Mouse (Mus musculus) lung, postnatal 0 days (tissue): ENCODE measurements at regions not wholly inside any gene's neighbourhood (a gene's known extent, or its start where the extent isn't known, plus 50 kb on each side); places are given as distances from the start of the nearest gene placed in this dataset.

ENCODE experiments used
- ATAC-seq: fragments of 200-750 bp; cut with Nextera tagmentation; 2 replicates; pipeline ENCODE4 v1.8.0; 2017; ENCODE audit warnings: moderate library complexity
- DNase-seq: peaks from one replicate; pipeline ENCODE4 v3.0.0-alpha.2; 2016; ENCODE audit warnings: low spot score
- H3K27ac ChIP-seq: fragments of 300-500 bp; sonication (generic); 2 replicates; pipeline ENCODE4 v1.5.1; 2014; ENCODE audit warnings: antibody characterized with exemption, mild to moderate bottlenecking, low read length, mixed read lengths
- H3K27me3 ChIP-seq: fragments of 300-500 bp; sonication (generic); replicated peaks from 2 replicates; pipeline ENCODE4 v1.6.1; 2014; ENCODE audit warnings: low read length, mixed read lengths; ENCODE audit not compliant: insufficient read depth
- H3K36me3 ChIP-seq: fragments of 300-500 bp; sonication (generic); 2 replicates; pipeline ENCODE4 v1.6.1; 2014; ENCODE audit warnings: low read length, mixed read lengths; ENCODE audit not compliant: insufficient read depth
- H3K4me1 ChIP-seq: fragments of 300-500 bp; sonication (generic); 2 replicates; pipeline ENCODE4 v1.6.1; 2014; ENCODE audit warnings: antibody characterized with exemption, low read depth, low read length, mixed read lengths; ENCODE audit not compliant: insufficient read depth
- H3K4me2 ChIP-seq: fragments of 300-500 bp; sonication (generic); replicated peaks from 2 replicates; pipeline ENCODE4 v1.6.1; 2014; ENCODE audit warnings: low read depth, mild to moderate bottlenecking, low read length, moderate library complexity, mixed read lengths
- H3K4me3 ChIP-seq: fragments of 300-500 bp; sonication (generic); 2 replicates; pipeline ENCODE4 v1.5.1; 2014; ENCODE audit warnings: low read depth, low read length
- H3K9ac ChIP-seq: fragments of 300-500 bp; sonication (generic); replicated peaks from 2 replicates; pipeline ENCODE4 v1.6.1; 2014; ENCODE audit warnings: low read depth, mild to moderate bottlenecking
- H3K9me3 ChIP-seq: fragments of 300-500 bp; sonication (generic); 2 replicates; pipeline ENCODE4 v1.6.1; 2016; ENCODE audit warnings: low read length, mixed read lengths
- CTCF ChIP-seq: IDR thresholded peaks from 2 replicates; pipeline ENCODE4 v1.5.1; 2016; ENCODE audit warnings: antibody characterized with exemption, mild to moderate bottlenecking
- EP300 ChIP-seq: IDR thresholded peaks from 2 replicates; pipeline ENCODE4 v1.6.1; 2016; ENCODE audit warnings: antibody characterized with exemption, mild to moderate bottlenecking, control low read depth
- WGBS: fragments of 180-500 bp; shearing (Covaris S2); extraction: QIAGEN DNeasy Blood & Tissue Kit; methylation state at CpG from one replicate; pipeline ENCODE4 v1.1.7; 2014; 5-methylcytosine and 5-hydroxymethylcytosine counted together

DNA sequence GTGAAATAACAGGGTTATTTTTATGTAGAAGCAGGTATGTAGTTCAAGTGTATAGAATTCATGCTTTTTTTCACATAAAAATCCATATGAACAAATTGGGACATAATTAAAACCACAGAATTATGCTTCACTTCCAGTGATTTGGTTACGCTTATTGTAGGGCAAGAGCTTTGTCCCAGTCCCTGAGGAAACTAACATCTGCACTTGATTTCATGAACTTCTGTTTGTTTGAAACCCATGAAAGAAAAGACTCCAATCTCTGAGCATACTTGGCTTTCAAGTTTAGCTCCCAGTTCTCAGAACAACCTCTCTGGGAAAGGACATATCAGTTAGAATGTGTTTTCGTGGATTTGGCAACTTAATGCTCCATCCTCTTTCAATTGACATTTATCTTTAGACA, 481.4 kb downstream of the Cetn3 start:
- H3K4me3 ChIP-seq = no peak overlapping the region
- H3K27ac ChIP-seq = no peak overlapping the region
- no peaks in the 10 kb centered on the region for H3K4me1 ChIP-seq
- DNase-seq (no peak), ATAC-seq (no peak)
- TF ChIP-seq CTCF = no peak
- TF ChIP-seq EP300 = no peak
- H3K27me3 ChIP-seq = no peaks in the 10 kb centered on the region
- no peaks in the 10 kb centered on the region for H3K36me3 ChIP-seq
- no peak overlapping the region for H3K4me2 ChIP-seq
- WGBS = 80% methylated on average over 2 of the region's 2 CpGs
- no peaks in the 10 kb centered on the region for H3K9me3 ChIP-seq
- H3K9ac ChIP-seq = no peak overlapping the region

DNA sequence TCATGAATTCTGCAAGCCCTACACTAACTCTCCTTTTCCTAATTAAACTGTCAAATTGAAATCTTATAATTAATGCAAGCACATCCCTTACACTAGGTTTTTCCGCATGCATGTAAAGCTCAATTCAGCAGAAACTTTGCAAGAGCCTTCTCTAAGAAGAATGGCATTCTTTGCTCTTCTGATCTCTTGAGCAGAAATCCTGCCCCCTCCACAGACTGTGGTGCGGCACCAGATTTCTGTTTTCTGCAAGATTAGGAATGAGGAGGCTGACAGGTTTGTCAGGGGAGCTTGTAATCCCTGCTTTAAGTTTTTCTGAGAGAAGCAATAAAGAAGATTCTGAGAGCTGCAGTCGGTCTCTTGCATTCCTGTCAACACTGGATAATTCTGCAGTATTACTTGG, 482.3 kb downstream of the Cetn3 start:
- Histone ChIP-seq H3K4me2 (no peak overlapping the region), H3K36me3 (no peaks in the 10 kb centered on the region), H3K27ac (no peak overlapping the region), H3K9me3 (no peaks in the 10 kb centered on the region), H3K4me3 (no peak overlapping the region), H3K27me3 (no peaks in the 10 kb centered on the region), H3K9ac (no peak overlapping the region), H3K4me1 (no peaks in the 10 kb centered on the region)
- ATAC-seq (no peak), DNase-seq (no peak)
- TF ChIP-seq CTCF (no peak), EP300 (no peak)
- 71% methylated on average over 3 of the region's 3 CpGs for WGBS

DNA sequence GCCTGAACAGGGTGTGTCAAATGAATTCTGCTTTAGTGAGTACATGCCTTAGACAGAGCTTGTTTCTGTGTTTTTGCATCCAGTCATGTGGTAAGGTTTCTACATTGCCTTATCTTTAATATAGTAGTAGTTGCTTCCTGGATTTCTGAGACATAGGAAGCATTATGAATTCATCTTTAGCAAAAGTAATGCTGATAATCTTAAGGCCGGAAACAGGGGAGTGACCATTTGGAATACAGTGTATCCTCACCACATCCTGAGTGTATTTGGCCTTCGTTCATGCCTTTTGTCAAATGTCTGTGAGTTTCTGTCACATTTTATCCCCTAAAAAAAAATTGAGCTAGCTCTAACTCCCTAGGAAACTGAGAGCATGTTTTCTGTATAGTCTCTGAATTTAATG, 482.9 kb downstream of the Cetn3 start:
- Histone ChIP-seq H3K4me3 (no peak overlapping the region), H3K4me1 (no peaks in the 10 kb centered on the region), H3K27me3 (no peaks in the 10 kb centered on the region), H3K9ac (no peak overlapping the region), H3K9me3 (no peaks in the 10 kb centered on the region), H3K27ac (no peak overlapping the region), H3K36me3 (no peaks in the 10 kb centered on the region), H3K4me2 (no peak overlapping the region)
- no peak for TF ChIP-seq CTCF
- no peak for TF ChIP-seq EP300
- 56% methylated on average over 2 of the region's 2 CpGs for WGBS
- no peak for ATAC-seq
- DNase-seq = peak; percentile 31

GRCm38 (mm10) chr13:82274733-82275132, 491.9 kb downstream of the Cetn3 start:
- Histone ChIP-seq H3K4me3 (no peak overlapping the region), H3K4me2 (no peak overlapping the region), H3K9ac (no peak overlapping the region), H3K36me3 (no peaks in the 10 kb centered on the region), H3K27ac (no peak overlapping the region), H3K9me3 (no peaks in the 10 kb centered on the region), H3K27me3 (no peaks in the 10 kb centered on the region), H3K4me1 (no peaks in the 10 kb centered on the region)
- DNase-seq = no peak
- 49% methylated on average over 3 of the region's 3 CpGs for WGBS
- no peak for TF ChIP-seq CTCF
- TF ChIP-seq EP300 = no peak
- ATAC-seq = no peak

DNA sequence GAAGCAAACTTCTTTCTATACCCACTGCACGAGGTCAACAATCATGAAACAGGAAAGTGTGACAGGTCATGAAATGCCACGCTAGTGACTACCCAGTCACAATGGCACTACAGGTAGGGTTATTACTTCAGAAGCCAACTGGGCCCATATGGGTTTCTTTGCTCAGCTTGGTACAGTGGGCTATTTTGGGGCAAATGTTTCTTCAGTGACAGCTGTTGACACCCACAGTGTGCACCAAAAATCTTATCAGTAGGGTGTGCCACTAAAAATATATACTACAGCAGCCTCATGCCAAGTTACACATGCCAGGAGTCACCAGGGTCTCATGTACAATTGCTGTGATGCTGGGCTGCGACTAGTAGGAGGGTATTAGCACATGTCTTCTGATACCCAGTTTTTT, 493.1 kb downstream of the Cetn3 start:
- H3K9me3 ChIP-seq = no peaks in the 10 kb centered on the region
- no peak overlapping the region for H3K9ac ChIP-seq
- no peak overlapping the region for H3K27ac ChIP-seq
- DNase-seq = no peak
- TF ChIP-seq CTCF (no peak), EP300 (no peak)
- no peaks in the 10 kb centered on the region for H3K27me3 ChIP-seq
- no peaks in the 10 kb centered on the region for H3K4me1 ChIP-seq
- 72% methylated on average over 3 of the region's 3 CpGs for WGBS
- H3K36me3 ChIP-seq = no peaks in the 10 kb centered on the region
- no peak for ATAC-seq
- H3K4me3 ChIP-seq = no peak overlapping the region
- no peak overlapping the region for H3K4me2 ChIP-seq

DNA sequence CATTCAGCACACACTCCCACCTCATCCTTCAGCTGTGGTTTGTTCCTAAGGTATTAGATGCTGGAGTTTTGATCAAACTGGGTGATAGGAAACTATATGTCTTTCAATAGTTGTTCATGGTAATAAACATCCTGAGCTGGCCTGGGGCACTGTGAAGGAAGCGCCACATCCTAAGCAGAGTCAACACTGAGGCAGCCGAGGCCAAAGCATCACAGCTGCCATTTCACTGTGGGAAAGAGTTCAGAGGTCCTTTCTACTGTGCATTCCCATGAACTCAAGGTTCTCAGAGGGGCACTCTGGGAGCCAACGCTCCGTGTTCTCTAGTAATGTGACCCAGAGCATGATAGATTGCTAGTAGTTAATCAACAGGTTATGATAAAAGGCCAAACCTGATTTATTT, 497.9 kb downstream of the Cetn3 start:
- no peak for TF ChIP-seq CTCF
- no peak for TF ChIP-seq EP300
- H3K9me3 ChIP-seq = no peaks in the 10 kb centered on the region
- DNase-seq = no peak
- no peak overlapping the region for H3K9ac ChIP-seq
- no peaks in the 10 kb centered on the region for H3K4me1 ChIP-seq
- no peaks in the 10 kb centered on the region for H3K36me3 ChIP-seq
- no peak overlapping the region for H3K4me2 ChIP-seq
- WGBS = 39% methylated on average over 4 of the region's 4 CpGs
- no peak for ATAC-seq
- no peaks in the 10 kb centered on the region for H3K27me3 ChIP-seq
- no peak overlapping the region for H3K27ac ChIP-seq
- no peak overlapping the region for H3K4me3 ChIP-seq

DNA sequence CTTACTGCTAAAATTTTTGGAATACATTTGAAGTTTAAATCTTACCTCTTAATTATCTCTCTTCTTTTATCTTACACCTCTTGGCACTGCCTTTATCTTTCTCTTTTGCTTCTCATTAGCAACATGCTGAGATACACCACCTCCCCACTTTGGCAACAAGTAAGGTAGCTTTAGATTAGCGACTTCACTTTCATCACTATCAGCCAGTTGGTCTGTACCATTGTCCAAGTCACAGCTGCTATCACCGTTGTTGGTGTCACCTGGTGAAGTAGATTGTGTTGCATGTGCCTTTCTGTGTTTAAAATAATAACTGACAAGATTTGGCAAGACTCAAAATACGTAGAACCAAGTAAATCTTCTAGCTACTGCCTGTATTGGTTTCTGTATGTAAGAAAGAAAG, 513.0 kb downstream of the Cetn3 start:
- no peak overlapping the region for H3K9ac ChIP-seq
- WGBS = 35% methylated on average over 3 of the region's 3 CpGs

More for the DNA sequence above, 513.0 kb downstream of the Cetn3 start:
- ATAC-seq (no peak), DNase-seq (no peak)
- TF ChIP-seq CTCF (no peak), EP300 (no peak)
- Histone ChIP-seq H3K9me3 (no peaks in the 10 kb centered on the region), H3K4me2 (no peak overlapping the region), H3K27ac (no peak overlapping the region), H3K36me3 (no peaks in the 10 kb centered on the region), H3K27me3 (no peaks in the 10 kb centered on the region), H3K4me1 (no peaks in the 10 kb centered on the region), H3K4me3 (no peak overlapping the region)
